Mouse (Mus musculus) ES-E14 (cell line): ENCODE data around the gene Lrrc42. TPM values are rescaled to one million over a fixed set of nuclear protein-coding genes. Genes with fewer than 3 reads are reported as not detected.

Experiments
- DNase-seq: peaks from one replicate; pipeline ENCODE4 v3.0.0-alpha.2; 2013; ENCODE audit warnings: low read depth, low spot score
- H3K27ac ChIP-seq: 2 replicates; pipeline ENCODE4 v1.5.1; 2012; ENCODE audit warnings: low read depth, mild to moderate bottlenecking, low read length, moderate library complexity, mixed read lengths; ENCODE audit not compliant: poor library complexity, insufficient read depth, severe bottlenecking
- H3K36me3 ChIP-seq: 2 replicates; pipeline ENCODE4 v1.6.1; 2012; ENCODE audit warnings: mild to moderate bottlenecking, low read length, moderate library complexity, mixed read lengths; ENCODE audit not compliant: control insufficient read depth, poor library complexity, insufficient read depth, severe bottlenecking
- H3K4me1 ChIP-seq, 2 experiments: fragments of 150-350 bp in 1 of 2; sonication (generic) in 1 of 2; 2 replicates each; pipeline ENCODE4 v1.6.1; 2012; ENCODE audit warnings: low read length in 2 of 2, mild to moderate bottlenecking in 1 of 2, mixed read lengths in 1 of 2; ENCODE audit not compliant: control insufficient read depth in 2 of 2, insufficient read depth in 2 of 2, poor library complexity in 1 of 2
- H3K4me3 ChIP-seq, 2 experiments: fragments of 150-350 bp in 1 of 2; sonication (generic) in 1 of 2; 2 replicates each; pipeline ENCODE4 v1.5.1; 2012; ENCODE audit warnings: low read length in 2 of 2, low read depth in 1 of 2, mild to moderate bottlenecking in 1 of 2, mixed read lengths in 1 of 2; ENCODE audit not compliant: insufficient read depth in 1 of 2, poor library complexity in 1 of 2, severe bottlenecking in 1 of 2
- H3K9ac ChIP-seq: 2 replicates; pipeline ENCODE4 v1.6.1; 2012; ENCODE audit warnings: low read depth, mild to moderate bottlenecking, low read length, mixed read lengths; ENCODE audit not compliant: poor library complexity, insufficient read depth, severe bottlenecking
- H3K9me3 ChIP-seq: fragments of 150-350 bp; sonication (generic); 2 replicates; pipeline ENCODE4 v1.6.1; 2012; ENCODE audit warnings: low read depth, mild to moderate bottlenecking, low read length; ENCODE audit not compliant: control insufficient read depth, insufficient read depth
- CHD2 ChIP-seq: IDR thresholded peaks from 2 replicates; pipeline ENCODE4 v1.6.1; 2014; ENCODE audit warnings: mild to moderate bottlenecking, low read depth, low read length, inconsistent platforms
- HCFC1 ChIP-seq: IDR thresholded peaks from 2 replicates; pipeline ENCODE4 v1.6.1; 2012; ENCODE audit warnings: low read length, inconsistent platforms, borderline replicate concordance; ENCODE audit not compliant: insufficient read depth
- MAFK ChIP-seq: IDR thresholded peaks from 2 replicates; pipeline ENCODE4 v1.6.1; 2014; ENCODE audit warnings: mild to moderate bottlenecking, low read depth, low read length, inconsistent platforms; ENCODE audit not compliant: insufficient read depth
- ZC3H11A ChIP-seq: IDR thresholded peaks from 2 replicates; pipeline ENCODE4 v1.6.1; 2012; ENCODE audit warnings: low read depth, mild to moderate bottlenecking, inconsistent platforms, low read length, borderline replicate concordance
- ZNF384 ChIP-seq: IDR thresholded peaks from 2 replicates; pipeline ENCODE4 v1.6.1; 2012; ENCODE audit warnings: low read depth, low read length, inconsistent platforms
- in situ Hi-C, 2 experiments: fragments of 600-800 bp; cut with MboI; formaldehyde crosslinking; loops; one replicate each; pipeline ENCODE4 v1.15.1; 2025; ENCODE audit warnings: low sequenced_read_pairs in 2 of 2, inconsistent platforms in 1 of 2; ENCODE audit not compliant: unreplicated experiment in 2 of 2
- total RNA-seq: library from RNA; depleted of rRNA; stranded (reverse); fragments of 300-350 nt; gene quantifications from 2 replicates; pipeline ENCODE4 v1.2.3, GENCODE M21; 2012

Gene Lrrc42
- total RNA-seq, 1 experiment = 24.0 TPM

- Histone ChIP-seq H3K27ac (no peak overlapping the region), H3K36me3 (no peaks in the 10 kb centered on the region), H3K4me1 (no peaks in the 10 kb centered on the region), H3K9ac (no peak overlapping the region), H3K4me3 (no peak overlapping the region), H3K9me3 (no peaks in the 10 kb centered on the region)
- TF ChIP-seq ZNF384 (no peak), HCFC1 (no peak), CHD2 (no peak), ZC3H11A (no peak), MAFK (no peak)
- in situ Hi-C loops = no loop called here
- DNase-seq = no peak
These were observed 47.0 kb upstream of the Lrrc42 start for GRCm38 (mm10) chr4:107300371-107300770.

GRCm38 (mm10) chr4:107299779-107300340, 46.5 kb upstream of the Lrrc42 start:
- H3K4me3 ChIP-seq = no peak overlapping the region
- no peaks in the 10 kb centered on the region for H3K4me1 ChIP-seq
- in situ Hi-C loops = no loop called here
- no peak for DNase-seq
- H3K9me3 ChIP-seq = no peaks in the 10 kb centered on the region
- H3K36me3 ChIP-seq = no peaks in the 10 kb centered on the region
- H3K27ac ChIP-seq = no peak overlapping the region
- H3K9ac ChIP-seq = no peak overlapping the region
- no peak for TF ChIP-seq CHD2
- TF ChIP-seq HCFC1 = no peak

GRCm38 (mm10) chr4:107298071-107298606, 44.8 kb upstream of the Lrrc42 start:
- H3K4me3 ChIP-seq = no peak overlapping the region
- H3K36me3 ChIP-seq = no peaks in the 10 kb centered on the region
- H3K4me1 ChIP-seq = peaks cover 0 to 2% of the 10 kb centered on the region in 2 experiments; a peak in 1 of 4 replicates
- DNase-seq = no peak
- in situ Hi-C loops = no loop called here
- H3K9ac ChIP-seq = no peak overlapping the region
- no peak overlapping the region for H3K27ac ChIP-seq
- TF ChIP-seq MAFK (no peak), HCFC1 (no peak), ZNF384 (no peak), ZC3H11A (no peak), CHD2 (no peak)
- no peaks in the 10 kb centered on the region for H3K9me3 ChIP-seq

- Histone ChIP-seq H3K9ac (no peak overlapping the region), H3K36me3 (no peaks in the 10 kb centered on the region), H3K27ac (no peak overlapping the region), H3K9me3 (no peaks in the 10 kb centered on the region), H3K4me1 (peaks cover 0 to 2% of the 10 kb centered on the region in 2 experiments; a peak in 1 of 4 replicates), H3K4me3 (no peak overlapping the region)
- no peak for DNase-seq
- in situ Hi-C loops = no loop called here
- TF ChIP-seq HCFC1 = no peak
- no peak for TF ChIP-seq CHD2
- no peak for TF ChIP-seq MAFK
These were observed 38.9 kb upstream of the Lrrc42 start for GRCm38 (mm10) chr4:107292273-107292662.
